Mouse (Mus musculus): ENCODE results near the gene Nod2.

DNA sequence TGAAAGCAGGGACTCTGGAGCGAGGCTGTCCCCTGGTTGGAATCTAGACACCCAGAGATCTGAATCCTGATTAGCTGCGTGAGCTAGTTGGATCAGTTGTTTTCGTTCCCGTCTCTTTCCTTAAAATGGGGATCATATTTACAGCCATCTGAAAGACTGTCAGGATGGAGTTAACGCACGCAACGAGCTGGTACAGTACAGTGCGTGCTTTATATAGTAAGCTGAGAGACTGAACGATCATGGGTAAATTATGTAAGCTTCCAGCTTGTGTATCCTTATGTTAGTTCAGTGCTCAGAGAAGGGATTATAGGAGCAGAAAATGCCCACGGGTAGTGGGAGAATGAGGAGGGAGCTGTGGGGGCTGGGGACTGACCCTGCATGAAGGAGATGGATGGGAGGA, 24.5 kb downstream of the Nod2 start:
- TF ChIP-seq POLR2A (IDR thresholded peaks at IDR 0.05; ENCODE audit: low read depth, low read length) (no peak), CTCF (IDR thresholded peaks at IDR 0.05; ENCODE audit: borderline replicate concordance, insufficient read depth, low read length) (no peak)
